Mouse (Mus musculus): ENCODE data around the gene 2300009A05Rik. TPM values are rescaled to one million over a fixed set of nuclear protein-coding genes. Genes with fewer than 3 reads are reported as not detected.

The 2300009A05Rik gene
- polyA plus RNA-seq, 1 experiment = 22.8 TPM

DNA sequence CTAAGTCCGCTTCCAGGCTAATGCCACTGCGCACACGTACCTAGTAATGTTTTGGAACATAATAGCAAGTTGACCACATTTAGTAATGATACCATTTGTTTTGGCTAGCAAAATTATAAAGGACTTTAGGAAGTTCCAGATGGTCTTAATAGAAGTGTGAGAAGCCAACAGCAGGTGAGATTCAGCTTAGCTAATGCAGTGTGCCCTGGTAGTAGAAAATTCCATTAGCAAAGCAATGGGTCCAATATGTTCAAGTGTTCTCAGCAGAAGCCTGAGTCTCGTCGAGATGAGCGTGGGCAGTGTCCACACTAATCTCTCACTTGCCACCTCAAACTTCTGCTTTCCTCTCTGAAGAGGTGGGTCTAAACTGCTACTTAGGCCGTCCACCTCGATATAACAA, 49.0 kb downstream of the 2300009A05Rik start:
- 93% methylated on average over 8 of the region's 8 CpGs for WGBS

GRCm38 (mm10) chr9:63349241-63349640, 49.8 kb downstream of the 2300009A05Rik start:
- DNase-seq (ENCODE audit: low read depth, low spot score) = no peak
- 89% methylated on average over 3 of the region's 3 CpGs for WGBS

More for the DNA sequence above, 49.0 kb downstream of the 2300009A05Rik start:
- DNase-seq (ENCODE audit: low read depth, low spot score) = no peak

DNA sequence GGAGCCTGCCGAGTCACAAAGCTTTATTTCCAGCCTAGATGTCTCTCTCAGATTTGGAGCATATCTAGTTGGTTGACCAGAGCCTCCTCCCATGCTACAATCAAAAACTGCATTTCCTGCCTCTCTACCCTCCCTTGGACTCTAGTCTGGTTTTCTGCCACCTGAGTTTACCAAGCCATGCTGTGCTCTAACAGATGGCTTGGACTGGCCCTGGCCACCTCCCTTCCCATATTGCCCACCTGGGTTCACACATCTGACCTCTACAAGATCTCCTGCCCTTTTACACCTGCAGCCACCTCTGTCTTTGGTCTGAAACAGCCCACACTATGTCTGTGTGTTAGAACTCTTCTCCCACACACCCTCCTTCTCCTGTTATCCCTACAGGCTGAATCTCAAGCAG, 50.9 kb downstream of the 2300009A05Rik start:
- 87% methylated on average over 1 of the region's 1 CpGs for WGBS
- no peak for DNase-seq (ENCODE audit: low read depth, low spot score)

DNA sequence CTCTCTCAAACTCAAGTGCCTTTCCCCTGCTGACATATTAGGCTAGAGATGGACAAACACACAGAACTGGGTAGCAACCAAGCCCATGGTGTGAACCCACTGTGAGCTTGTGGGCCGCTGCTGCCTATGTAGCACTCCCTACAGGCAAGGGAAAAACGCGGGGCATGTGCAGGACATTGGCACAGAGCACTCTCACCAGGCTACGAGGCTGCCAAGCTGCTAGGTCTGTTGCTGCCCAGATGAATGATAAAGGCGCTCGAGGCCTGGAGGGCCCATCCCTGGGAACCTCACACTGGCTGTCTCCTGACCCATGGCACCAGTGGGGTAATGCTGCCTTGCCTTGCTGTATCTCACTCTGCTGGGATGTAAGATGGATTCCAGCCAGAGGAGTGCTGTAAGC, 53.0 kb downstream of the 2300009A05Rik start:
- WGBS = 86% methylated on average over 6 of the region's 6 CpGs
- no peak for DNase-seq (ENCODE audit: low read depth, low spot score)

Other genes with a start within 250 kb of the 2300009A05Rik start
- 13.3 and 18.7 TPM in 2 replicates for gene Map2k5, start 21.3 kb downstream of the 2300009A05Rik start, polyA plus RNA-seq (2012; rRNA removed)
- gene Iqch, start 203.2 kb upstream of the 2300009A05Rik start, polyA plus RNA-seq (2012; rRNA removed) = not detected in 2 replicates
- gene Aagab, start 203.4 kb upstream of the 2300009A05Rik start, polyA plus RNA-seq (2012; rRNA removed) = 15.0 and 20.2 TPM in 2 replicates